Mouse (Mus musculus): ENCODE results near the gene Usp15. TPM values are rescaled to one million over a fixed set of nuclear protein-coding genes. Genes with fewer than 3 reads are reported as not detected.

Usp15 gene
- polyA plus RNA-seq, 1 experiment from 2014 or later = 85.9 TPM

- H3K9ac ChIP-seq (ENCODE audit: low read depth, low read length) = no peak overlapping the region
- H3K4me2 ChIP-seq = no peak overlapping the region
- no peaks in the 10 kb centered on the region for H3K36me3 ChIP-seq (ENCODE audit: control insufficient read depth, insufficient read depth, low read length)
- WGBS (ENCODE audit: insufficient replicate concordance) = 67% methylated on average over 6 of the region's 6 CpGs
- H3K9me3 ChIP-seq (replicated peaks; ENCODE audit: control insufficient read depth, low read length) = no peaks in the 10 kb centered on the region
- ATAC-seq (replicated peaks; ENCODE audit: insufficient number of reproducible peaks, low FRiP score, low TSS enrichment) = peak; percentile 59; the same call in 1 of the 2 replicates
- peak overlapping the region; percentile 42; the same call in 1 of the 2 replicates for H3K27ac ChIP-seq (ENCODE audit: low read depth, low read length)
- H3K4me3 ChIP-seq (ENCODE audit: low read depth, low read length) = no peak overlapping the region
- H3K4me1 ChIP-seq (ENCODE audit: control insufficient read depth, insufficient read depth, low read length) = peaks cover 4% of the 10 kb centered on the region
- H3K27me3 ChIP-seq (ENCODE audit: control insufficient read depth, insufficient read depth, low read length) = no peaks in the 10 kb centered on the region
These were observed 136.0 kb downstream of the Usp15 start for GRCm38 (mm10) chr10:123060831-123061230.

DNA sequence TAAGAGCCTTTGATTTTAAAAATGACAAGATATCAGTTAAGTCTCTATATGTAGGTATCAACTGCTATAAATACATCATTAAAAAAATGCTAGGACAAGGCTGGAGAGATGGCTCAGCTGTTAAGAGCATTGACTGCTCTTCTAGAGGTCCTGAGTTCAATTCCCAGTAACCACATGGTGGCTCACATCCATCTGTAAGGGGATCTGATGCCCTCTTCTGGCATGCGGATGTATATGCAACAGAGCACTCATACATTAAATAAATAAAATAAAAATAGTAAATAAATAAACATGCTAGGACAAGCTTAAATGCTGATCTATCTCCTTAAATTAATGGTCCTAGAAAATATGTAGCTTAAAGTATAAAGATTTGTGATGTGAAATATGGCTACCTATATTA, 139.7 kb downstream of the Usp15 start:
- Histone ChIP-seq H3K36me3 (ENCODE audit: control insufficient read depth, insufficient read depth, low read length) (no peaks in the 10 kb centered on the region), H3K4me3 (ENCODE audit: low read depth, low read length) (no peak overlapping the region), H3K9me3 (replicated peaks; ENCODE audit: control insufficient read depth, low read length) (no peaks in the 10 kb centered on the region), H3K4me2 (no peak overlapping the region), H3K27ac (ENCODE audit: low read depth, low read length) (no peak overlapping the region), H3K4me1 (ENCODE audit: control insufficient read depth, insufficient read depth, low read length) (peaks cover 11% of the 10 kb centered on the region), H3K27me3 (ENCODE audit: control insufficient read depth, insufficient read depth, low read length) (no peaks in the 10 kb centered on the region), H3K9ac (ENCODE audit: low read depth, low read length) (no peak overlapping the region)
- no peak for ATAC-seq (replicated peaks; ENCODE audit: insufficient number of reproducible peaks, low FRiP score, low TSS enrichment)
- 88% methylated on average over 1 of the region's 1 CpGs for WGBS (ENCODE audit: insufficient replicate concordance)

- no peak overlapping the region for H3K4me2 ChIP-seq
- H3K9ac ChIP-seq (ENCODE audit: low read depth, low read length) = no peak overlapping the region
- H3K4me1 ChIP-seq (ENCODE audit: control insufficient read depth, insufficient read depth, low read length) = peaks cover 14% of the 10 kb centered on the region
- ATAC-seq (replicated peaks; ENCODE audit: insufficient number of reproducible peaks, low FRiP score, low TSS enrichment) = no peak
- no peaks in the 10 kb centered on the region for H3K27me3 ChIP-seq (ENCODE audit: control insufficient read depth, insufficient read depth, low read length)
- no peak overlapping the region for H3K27ac ChIP-seq (ENCODE audit: low read depth, low read length)
- H3K9me3 ChIP-seq (replicated peaks; ENCODE audit: control insufficient read depth, low read length) = no peaks in the 10 kb centered on the region
- WGBS (ENCODE audit: insufficient replicate concordance) = 85% methylated on average over 10 of the region's 10 CpGs
- H3K36me3 ChIP-seq (ENCODE audit: control insufficient read depth, insufficient read depth, low read length) = no peaks in the 10 kb centered on the region
- no peak overlapping the region for H3K4me3 ChIP-seq (ENCODE audit: low read depth, low read length)
These were observed 140.3 kb downstream of the Usp15 start for GRCm38 (mm10) chr10:123056463-123056862.

- Histone ChIP-seq H3K27ac (ENCODE audit: low read depth, low read length) (peak overlapping the region; percentile 59), H3K4me1 (ENCODE audit: control insufficient read depth, insufficient read depth, low read length) (peaks cover 16% of the 10 kb centered on the region), H3K9ac (ENCODE audit: low read depth, low read length) (no peak overlapping the region), H3K9me3 (replicated peaks; ENCODE audit: control insufficient read depth, low read length) (no peaks in the 10 kb centered on the region), H3K36me3 (ENCODE audit: control insufficient read depth, insufficient read depth, low read length) (no peaks in the 10 kb centered on the region), H3K4me3 (ENCODE audit: low read depth, low read length) (no peak overlapping the region), H3K27me3 (ENCODE audit: control insufficient read depth, insufficient read depth, low read length) (no peaks in the 10 kb centered on the region), H3K4me2 (no peak overlapping the region)
- no peak for ATAC-seq (replicated peaks; ENCODE audit: insufficient number of reproducible peaks, low FRiP score, low TSS enrichment)
- WGBS (ENCODE audit: insufficient replicate concordance) = 56% methylated on average over 9 of the region's 9 CpGs
These were observed 141.4 kb downstream of the Usp15 start for GRCm38 (mm10) chr10:123055205-123056000.

Small RNAs within 50 kb of the gene (microRNA-seq; reads per million reads assigned to microRNA genes)
- 0.20 reads per million for gene Gm27920 (ENCODE audit: borderline number of aligned reads)

Other genes with a start within 250 kb of the Usp15 start
- gene Mon2, start 120.5 kb downstream of the Usp15 start, polyA plus RNA-seq (2014; fragmentation: Nextera tagmentation; extraction: Ambion mirVana) = 23.0 and 23.7 TPM in 2 replicates
- 0.14 and 1.2 TPM in 2 replicates for gene Fam19a2, start 67.0 kb upstream of the Usp15 start, polyA plus RNA-seq (2014; fragmentation: Nextera tagmentation; extraction: Ambion mirVana)

Measured in heart, embryonic 11.5 days (tissue).